In the genomic region with DNA sequence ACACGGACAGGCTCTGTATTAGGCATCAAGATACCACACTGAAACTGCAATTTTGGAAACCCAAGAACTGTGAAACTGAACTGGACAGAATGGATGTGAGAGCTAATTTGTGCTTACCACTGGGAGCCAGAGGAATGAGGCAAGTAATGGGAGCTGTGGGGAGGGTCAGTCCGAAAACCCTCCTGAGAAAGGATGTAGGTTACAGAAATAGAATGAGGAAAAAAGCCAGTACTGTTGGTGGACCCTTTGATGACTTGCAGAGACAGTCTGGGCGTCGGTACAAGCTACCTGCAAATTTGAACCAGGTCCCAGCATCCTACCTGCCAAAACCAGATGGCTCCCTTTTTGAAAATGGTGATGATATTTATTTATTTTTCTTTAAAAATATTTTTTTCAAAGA, we compare ENCODE assay signal across 17 mouse cellular contexts.
DNase-seq lines count a peak whose midpoint lies in the region; TF ChIP-seq lines count a peak whose summit lies in the region.
"Had no signal": no experiment of that assay in that cellular context is flagged by ENCODE, and none has a peak within 500 bp of the region (broad histone marks: within the 10 kb centered on the region; RNA-seq: fewer than 3 reads in every experiment).

No protein-coding gene starts in this region.

- DNase-seq in layer of hippocampus, adult 2 months (ENCODE audit: low spot score in 2 of 2): no peak
- no peak for DNase-seq in layer of hippocampus, adult 8-10 months (ENCODE audit: low spot score in 2 of 2)
- peak; percentile 62 for DNase-seq in cerebellum, adult 8-10 months
- peak; percentile 78 to 81 for DNase-seq in cerebellum, postnatal 14 days
- no peak for DNase-seq in lung, postnatal 25 days (ENCODE audit: low spot score)
- no peak for DNase-seq in adrenal gland, adult (ENCODE audit: inconsistent age in 2 of 2, low spot score in 1 of 2)
- no peak for DNase-seq in left cerebral cortex, postnatal 14 days (ENCODE audit: low spot score in 2 of 2)
- DNase-seq: adrenal gland, adult 2 months; adrenal gland, postnatal 25 days; gastrocnemius, postnatal 36 days; heart, adult 11 months; heart, postnatal 10 days; heart, postnatal 4 days; kidney, adult 8-10 months had no signal

- H3K4me3 ChIP-seq in layer of hippocampus, adult 2 months: no peak overlapping the region
- H3K4me3 ChIP-seq: embryonic facial prominence, embryonic 13.5 days; forebrain, embryonic 12.5 days; hindbrain, embryonic 12.5 days had no signal

- no peak for TF ChIP-seq CTCF in layer of hippocampus, adult 2 months (conservative IDR thresholded peaks at IDR 0.05)

- intact Hi-C loops in left cerebral cortex, postnatal 14 days (cut with DNase I): no loop called here

- H3K27ac ChIP-seq in layer of hippocampus, adult 2 months: peak overlapping the region; percentile 36; the same call in 1 of the 2 replicates
- H3K27ac ChIP-seq: embryonic facial prominence, embryonic 13.5 days; forebrain, embryonic 12.5 days; hindbrain, embryonic 12.5 days had no signal

Comparison
In these comparisons a context has a peak if more than half of its experiments do, and no peak if none do; other contexts are left out.
1. DNase-seq: peak in cerebellum, adult 8-10 months (single experiment) and cerebellum, postnatal 14 days (2 of 2); none in layer of hippocampus, adult 2 months (0 of 2), layer of hippocampus, adult 8-10 months (0 of 2), lung, postnatal 25 days (single experiment), adrenal gland, adult (0 of 2) and left cerebral cortex, postnatal 14 days (0 of 2).